In genomic region chrX:42039481-42039880, GRCm38 (mm10) we compare ENCODE assay signal across 28 mouse cellular contexts. TPM values are rescaled to one million over a fixed set of nuclear protein-coding genes. Genes with fewer than 3 reads are reported as not detected.
DNase-seq lines count a peak whose midpoint lies in the region; ATAC-seq and TF ChIP-seq lines count a peak whose summit lies in the region.
"Had no signal": no experiment of that assay in that cellular context is flagged by ENCODE, and none has a peak within 500 bp of the region (broad histone marks: within the 10 kb centered on the region; RNA-seq: fewer than 3 reads in every experiment).

No protein-coding gene starts in this region.

- no peak for DNase-seq in gastrocnemius, adult 2 months
- no peak for DNase-seq in gastrocnemius, postnatal 25 days
- no peak for DNase-seq in midbrain, postnatal 0 days (ENCODE audit: low spot score)
- DNase-seq in midbrain, embryonic 14.5 days, result no peak
- DNase-seq in ZHBTc4 (ENCODE audit: low read depth, low spot score), result peak; percentile 72
- DNase-seq in urinary bladder, postnatal 25 days (ENCODE audit: low spot score), result no peak
- no peak for DNase-seq in thymus, postnatal 10 days (ENCODE audit: low spot score in 2 of 2)
- DNase-seq in retina, postnatal 1 day, result no peak
- DNase-seq: adrenal gland, adult 2 months; cerebellum, adult 11-12 months; cerebellum, postnatal 10 days; gastrocnemius, postnatal 36 days; heart, postnatal 36 days; kidney, adult 18-20 months; kidney, postnatal 4 days; left cerebral cortex, postnatal 4 days; lung, postnatal 4 days; thymus, postnatal 25 days had no signal

- WGBS in midbrain, postnatal 0 days, result 70% methylated on average over 5 of the region's 6 CpGs
- WGBS in midbrain, embryonic 14.5 days, result 72% methylated on average over 5 of the region's 6 CpGs

- no peak overlapping the region for H3K27ac ChIP-seq in gastrocnemius, adult 2 months
- no peak overlapping the region for H3K27ac ChIP-seq in midbrain, postnatal 0 days (ENCODE audit: low read depth, low read length)
- no peak overlapping the region for H3K27ac ChIP-seq in midbrain, embryonic 14.5 days (replicated peaks; ENCODE audit: low read depth, low read length)
- H3K27ac ChIP-seq: forebrain, embryonic 10.5 days; heart, embryonic 15.5 days; hindbrain, embryonic 13.5 days; limb, embryonic 15.5 days; lung, embryonic 15.5 days; midbrain, embryonic 15.5 days; stomach, postnatal 0 days had no signal

- no peaks in the 10 kb centered on the region for H3K36me3 ChIP-seq in midbrain, postnatal 0 days (ENCODE audit: insufficient read depth, low read length)
- no peaks in the 10 kb centered on the region for H3K36me3 ChIP-seq in midbrain, embryonic 14.5 days (ENCODE audit: control insufficient read depth, insufficient read depth, low read length)
- H3K36me3 ChIP-seq: forebrain, embryonic 10.5 days; heart, embryonic 15.5 days; hindbrain, embryonic 13.5 days; limb, embryonic 15.5 days; lung, embryonic 15.5 days; midbrain, embryonic 15.5 days had no signal

- H3K27me3 ChIP-seq in midbrain, postnatal 0 days (ENCODE audit: insufficient read depth, low read length), result no peaks in the 10 kb centered on the region
- no peaks in the 10 kb centered on the region for H3K27me3 ChIP-seq in midbrain, embryonic 14.5 days (ENCODE audit: control insufficient read depth, insufficient read depth, low read length)
- H3K27me3 ChIP-seq: heart, embryonic 15.5 days; hindbrain, embryonic 13.5 days; limb, embryonic 15.5 days; lung, embryonic 15.5 days; midbrain, embryonic 15.5 days had no signal

- no peak overlapping the region for H3K4me3 ChIP-seq in gastrocnemius, adult 2 months
- no peak overlapping the region for H3K4me3 ChIP-seq in midbrain, postnatal 0 days (ENCODE audit: low read depth, low read length)
- no peak overlapping the region for H3K4me3 ChIP-seq in midbrain, embryonic 14.5 days (replicated peaks; ENCODE audit: low read depth, low read length)
- H3K4me3 ChIP-seq: forebrain, embryonic 10.5 days; heart, embryonic 15.5 days; hindbrain, embryonic 13.5 days; limb, embryonic 15.5 days; lung, embryonic 15.5 days; midbrain, embryonic 15.5 days; myocyte had no signal

- TF ChIP-seq CTCF in gastrocnemius, adult 2 months (IDR thresholded peaks at IDR 0.05), result peak; percentile 19; the same call in 1 of the 2 replicates
- peak; percentile 7; the same call in 1 of the 2 replicates for TF ChIP-seq CTCF in midbrain, postnatal 0 days (IDR thresholded peaks at IDR 0.05)

- H3K4me2 ChIP-seq in midbrain, postnatal 0 days (ENCODE audit: low read depth, low read length, poor library complexity, severe bottlenecking), result no peak overlapping the region
- H3K4me2 ChIP-seq in midbrain, embryonic 14.5 days (ENCODE audit: low read length), result no peak overlapping the region
- H3K4me2 ChIP-seq: heart, embryonic 15.5 days; hindbrain, embryonic 13.5 days; limb, embryonic 15.5 days; lung, embryonic 15.5 days; midbrain, embryonic 15.5 days had no signal

- no peaks in the 10 kb centered on the region for H3K9me3 ChIP-seq in midbrain, postnatal 0 days (ENCODE audit: low read length)
- no peaks in the 10 kb centered on the region for H3K9me3 ChIP-seq in midbrain, embryonic 14.5 days (ENCODE audit: control insufficient read depth, low read length)
- H3K9me3 ChIP-seq: forebrain, embryonic 10.5 days; heart, embryonic 15.5 days; hindbrain, embryonic 13.5 days; limb, embryonic 15.5 days; lung, embryonic 15.5 days; midbrain, embryonic 15.5 days had no signal

- no peak overlapping the region for H3K9ac ChIP-seq in midbrain, postnatal 0 days (replicated peaks; ENCODE audit: low read length, poor library complexity, severe bottlenecking)
- no peak overlapping the region for H3K9ac ChIP-seq in midbrain, embryonic 14.5 days (replicated peaks; ENCODE audit: low read length)
- H3K9ac ChIP-seq: heart, embryonic 15.5 days; hindbrain, embryonic 13.5 days; limb, embryonic 15.5 days; lung, embryonic 15.5 days; midbrain, embryonic 15.5 days had no signal

- no peak for ATAC-seq in midbrain, postnatal 0 days (ENCODE audit: low FRiP score)
- no peak for ATAC-seq in midbrain, embryonic 14.5 days (ENCODE audit: low FRiP score, low TSS enrichment)
- ATAC-seq: forebrain, embryonic 16.5 days; inflammation-experienced regulatory T-cells, adult 6 months; midbrain, embryonic 15.5 days had no signal

- intact Hi-C loops in gastrocnemius, adult 2 months (cut with DNase I), result no loop called here

- H3K4me1 ChIP-seq in midbrain, postnatal 0 days (ENCODE audit: insufficient read depth, low read length), result no peaks in the 10 kb centered on the region
- no peaks in the 10 kb centered on the region for H3K4me1 ChIP-seq in midbrain, embryonic 14.5 days (ENCODE audit: control insufficient read depth, insufficient read depth, low read length)
- H3K4me1 ChIP-seq: forebrain, embryonic 10.5 days; heart, embryonic 15.5 days; hindbrain, embryonic 13.5 days; limb, embryonic 15.5 days; lung, embryonic 15.5 days; midbrain, embryonic 15.5 days had no signal

RNA-seq across cellular contexts. Expression of gene Xiap, which starts 20.0 kb away (rescaled TPM):
- 10 to 100 TPM; 16.2 to 18.5 TPM for total RNA-seq in gastrocnemius, adult 2 months (2021)
- total RNA-seq in gastrocnemius, postnatal 25 days (2021), result 10 to 100 TPM; 16.7 to 21.9 TPM
- 28.2 and 42.7 TPM in 2 replicates for total RNA-seq in midbrain, postnatal 0 days (2014; rRNA removed)
- 8.7 and 11.8 TPM in 2 replicates for polyA plus RNA-seq in midbrain, postnatal 0 days (2015; fragmentation: Nextera tagmentation; extraction: Ambion mirVana)
- 15.7 and 17.6 TPM in 2 replicates for polyA plus RNA-seq in midbrain, embryonic 14.5 days (2014; fragmentation: Nextera tagmentation; extraction: Ambion mirVana)
